Mouse (Mus musculus): Measurements from ENCODE around the gene Gm5724.
A peak's percentile ranks its signal among the peaks of the same experiment; 100 is the strongest.

The Gm5724 gene

DNA sequence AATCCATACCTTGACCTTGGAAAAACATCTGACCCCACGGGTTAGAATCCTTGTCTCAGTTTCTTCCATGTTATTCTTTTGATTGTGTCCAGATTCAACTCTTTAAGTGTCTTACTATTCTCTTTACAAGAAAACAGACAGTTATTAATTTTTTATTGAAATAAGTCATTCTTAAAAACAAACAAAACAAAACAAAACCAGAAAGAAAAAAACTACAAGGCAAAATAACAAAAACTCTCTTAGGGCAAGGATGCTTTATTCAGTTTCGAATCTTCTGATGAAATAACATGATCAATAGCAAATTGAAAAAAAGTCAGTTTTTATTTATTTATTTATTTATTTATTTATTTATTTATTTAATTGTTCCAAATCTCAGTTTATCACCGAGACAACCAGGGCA, at the start of gene Gm5724:
Gene Gm5724, minus strand, starts transcription at position 101 of the 400 bp plus-strand sequence.
- DNase-seq = no peak

DNA sequence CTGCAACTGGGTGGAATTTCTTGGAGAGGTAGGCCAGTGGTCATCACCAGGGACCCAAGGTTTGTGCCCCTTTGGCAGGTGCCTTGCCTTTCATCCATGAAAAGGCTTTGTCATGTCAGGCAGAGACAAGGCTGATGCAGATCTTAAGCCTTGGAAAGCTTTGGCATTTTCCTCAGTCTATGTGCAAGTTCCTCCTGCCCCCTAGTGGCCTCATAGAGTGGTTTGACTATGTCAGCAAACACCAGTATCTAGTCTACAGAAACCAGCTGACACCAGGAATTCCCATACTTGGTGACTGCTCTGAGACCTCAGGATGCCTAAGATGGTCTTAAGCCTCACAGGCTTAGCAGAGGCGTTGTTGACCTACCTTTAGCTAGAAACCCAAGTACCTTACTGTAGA, 24.2 kb upstream of the Gm5724 start:
- peak; percentile 3 for DNase-seq

DNA sequence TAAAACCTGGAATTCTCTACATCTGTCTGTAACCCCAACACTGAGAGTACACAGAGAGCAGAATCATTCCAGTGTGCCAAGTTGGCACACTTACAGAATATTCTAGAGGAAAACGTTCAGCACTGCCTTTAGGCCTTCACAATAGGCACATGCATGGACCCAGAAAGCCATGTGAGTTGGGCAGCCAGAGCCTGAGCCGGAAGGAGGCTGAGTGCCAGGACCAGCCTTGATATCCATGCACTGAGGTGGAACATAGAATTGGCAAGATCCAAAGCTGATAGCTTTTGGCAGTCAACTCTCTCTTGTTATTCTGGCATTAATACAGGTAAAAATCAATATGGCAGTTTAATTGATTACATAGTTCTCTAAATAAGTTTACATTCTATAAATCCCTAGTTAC, 866 bp upstream of the Gm5724 start:
- DNase-seq = no peak

DNA sequence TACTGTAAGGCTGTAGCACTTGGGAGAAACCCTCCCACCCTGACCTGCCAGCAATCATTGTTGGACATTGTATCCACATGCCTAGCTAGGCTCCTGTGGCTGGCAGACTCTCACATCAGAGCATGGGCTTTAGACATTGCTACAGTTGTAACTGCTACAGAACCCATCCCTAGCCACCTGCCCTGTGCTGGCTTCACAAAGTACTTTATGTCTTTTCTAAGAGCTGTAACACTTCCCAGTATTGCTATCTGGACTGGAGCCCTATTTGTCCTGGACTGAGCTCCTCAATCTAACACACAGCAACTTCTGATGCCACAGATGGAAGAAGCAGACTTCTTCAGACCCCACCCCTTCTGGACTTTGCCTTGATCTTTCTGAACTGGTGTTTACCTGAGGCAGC, 82.4 kb downstream of the Gm5724 start:
- DNase-seq = no peak

DNA sequence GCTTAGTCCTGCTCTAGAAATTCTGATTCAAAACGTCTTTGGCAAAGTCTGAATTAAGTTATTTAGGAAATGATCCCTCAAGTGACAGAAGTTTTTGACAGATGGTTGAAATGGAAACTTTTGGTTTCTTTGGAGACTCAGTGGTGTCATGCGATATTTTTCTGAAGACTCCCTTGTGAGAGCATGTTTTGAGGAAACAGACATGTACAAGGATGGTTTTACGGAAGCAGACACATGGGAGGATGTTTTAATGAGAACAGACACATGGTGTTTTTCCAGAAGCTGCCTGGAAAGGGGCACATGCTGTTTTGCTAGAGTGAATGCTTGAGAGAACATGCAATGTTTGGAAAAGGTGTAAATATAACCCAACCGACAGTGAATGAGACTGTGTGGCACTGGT, 86.6 kb downstream of the Gm5724 start:
- DNase-seq = no peak
